In the genomic region with DNA sequence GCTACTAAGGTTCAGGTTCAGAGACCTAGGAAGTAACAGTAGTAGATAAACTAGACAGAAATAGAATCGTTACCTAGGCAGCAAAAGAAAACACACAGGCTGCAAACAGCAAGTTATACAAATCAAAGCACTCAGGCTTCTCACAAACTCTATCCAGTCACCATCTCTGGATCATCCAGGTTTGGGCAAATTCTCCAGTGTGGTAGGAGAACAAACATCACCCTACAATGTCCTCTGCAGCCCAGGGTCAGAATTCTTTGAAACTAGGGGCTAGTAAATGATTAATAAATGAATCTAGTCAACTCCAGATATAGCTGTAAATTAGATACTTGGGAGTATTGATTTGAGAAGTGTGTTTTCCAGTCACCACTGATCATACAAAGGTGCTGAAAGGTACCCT, we compare ENCODE assay signal across 23 mouse cellular contexts. TPM values are rescaled to one million over a fixed set of nuclear protein-coding genes. Genes with fewer than 3 reads are reported as not detected.
"Had no signal": no experiment of that assay in that cellular context is flagged by ENCODE, and none has a peak within 500 bp of the region (broad histone marks: within the 10 kb centered on the region; RNA-seq: fewer than 3 reads in every experiment).

No protein-coding gene starts in this region.

- H3K9ac ChIP-seq: lung, embryonic 14.5 days; midbrain, embryonic 13.5 days; midbrain, embryonic 15.5 days; neural tube, embryonic 12.5 days had no signal

- H3K4me3 ChIP-seq: midbrain, embryonic 13.5 days; midbrain, embryonic 15.5 days; neural tube, embryonic 12.5 days had no signal

- H3K4me2 ChIP-seq: lung, embryonic 14.5 days; midbrain, embryonic 11.5 days; midbrain, embryonic 13.5 days; midbrain, embryonic 15.5 days; neural tube, embryonic 12.5 days had no signal

- ATAC-seq: midbrain, embryonic 13.5 days; midbrain, embryonic 15.5 days had no signal

- H3K4me1 ChIP-seq: midbrain, embryonic 13.5 days; midbrain, embryonic 15.5 days; neural tube, embryonic 12.5 days had no signal

- H3K27ac ChIP-seq: midbrain, embryonic 13.5 days; midbrain, embryonic 15.5 days; neural tube, embryonic 12.5 days had no signal

- H3K27me3 ChIP-seq: midbrain, embryonic 15.5 days; neural tube, embryonic 12.5 days had no signal

- H3K36me3 ChIP-seq: midbrain, embryonic 13.5 days; midbrain, embryonic 15.5 days; neural tube, embryonic 12.5 days had no signal

- H3K9me3 ChIP-seq: midbrain, embryonic 13.5 days; midbrain, embryonic 15.5 days; neural tube, embryonic 12.5 days had no signal

- DNase-seq: lung, adult 18-20 months; lung, embryonic 14.5 days; lung, postnatal 10 days; lung, postnatal 4 days; retina, postnatal 1 day; right cerebral cortex, adult 18-20 months; right cerebral cortex, postnatal 25 days; right cerebral cortex, postnatal 4 days; spleen, adult 18-20 months; thymus, adult 18-20 months; thymus, postnatal 14 days; thymus, postnatal 36 days had no signal

RNA-seq across cellular contexts. Expression of gene Sertm1, which starts 6.8 kb away (rescaled TPM):
- total RNA-seq: megakaryocyte, adult 5-6 weeks; megakaryocyte-erythroid progenitor cell, adult 5-6 weeks; monocyte, adult 5-6 weeks; neutrophil, adult 5-6 weeks had no signal
- polyA plus RNA-seq: lung, embryonic 16.5 days; stomach, embryonic 14.5 days; thymus, postnatal 0 days had no signal
